Mouse (Mus musculus) brain, adult 2 months (tissue): ENCODE measurements at regions not wholly inside any gene's neighbourhood (a gene's known extent, or its start where the extent isn't known, plus 50 kb on each side); places are given as distances from the start of the nearest gene placed in this dataset.
"Not testable (repeated sequence)": the region's sequence is repeated elsewhere in the genome, so short reads cannot be mapped to it uniquely, and the experiment has no call there.

Experiments used
- DNase-seq: peaks from one replicate; pipeline ENCODE4 v3.0.0; 2011; ENCODE audit warnings: low read depth, low spot score

GRCm38 (mm10) chr17:58820588-58821195, 170.5 kb downstream of the Pdzph1 start:
- DNase-seq = peak; percentile 56

GRCm38 (mm10) chr17:58819339-58819738, 171.8 kb downstream of the Pdzph1 start:
- no peak for DNase-seq

DNA sequence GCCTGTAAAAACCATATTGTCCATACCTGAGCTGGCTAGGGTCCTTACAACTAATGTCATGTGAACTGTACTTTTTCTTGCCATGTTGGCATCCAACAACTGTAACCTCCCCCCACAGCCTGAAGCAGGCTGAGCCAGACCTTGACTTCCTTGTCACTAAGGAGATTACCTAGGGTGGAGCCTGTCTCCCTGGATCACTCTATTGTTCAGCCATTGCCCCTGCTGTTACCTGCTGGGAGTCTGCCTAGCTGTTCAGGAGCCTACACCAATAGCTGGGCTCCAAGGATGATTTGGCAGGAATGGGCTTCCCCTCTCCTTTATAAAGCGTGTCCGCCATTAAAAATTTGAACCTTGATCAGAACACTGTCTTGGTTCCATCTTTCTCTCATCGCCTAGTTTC, 215.7 kb downstream of the Pdzph1 start:
- not testable (repeated sequence) for DNase-seq

GRCm38 (mm10) chr17:58773595-58773994, 217.6 kb downstream of the Pdzph1 start:
- DNase-seq = no peak

DNA sequence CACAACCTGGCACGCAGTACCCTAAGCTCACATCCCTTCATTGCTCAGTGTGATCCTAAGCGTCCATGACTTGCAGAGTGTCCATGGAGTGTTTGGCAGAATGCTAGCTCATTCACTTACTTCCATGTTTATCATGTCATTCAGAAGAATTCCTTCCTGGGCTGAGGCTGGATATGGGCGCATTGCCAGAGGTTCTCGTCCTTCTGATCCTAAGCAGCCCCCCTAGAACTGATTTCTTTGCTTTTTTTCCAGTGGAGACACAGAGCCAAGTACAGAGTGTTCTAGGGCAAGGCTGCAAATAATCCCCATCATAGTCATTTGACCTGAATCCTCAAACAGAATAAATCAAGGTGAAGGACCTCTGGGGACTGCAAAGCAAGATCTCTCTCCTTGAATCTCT, 226.0 kb downstream of the Pdzph1 start:
- no peak for DNase-seq

GRCm38 (mm10) chr17:58749000-58749399, 242.2 kb downstream of the Pdzph1 start:
- DNase-seq = no peak

DNA sequence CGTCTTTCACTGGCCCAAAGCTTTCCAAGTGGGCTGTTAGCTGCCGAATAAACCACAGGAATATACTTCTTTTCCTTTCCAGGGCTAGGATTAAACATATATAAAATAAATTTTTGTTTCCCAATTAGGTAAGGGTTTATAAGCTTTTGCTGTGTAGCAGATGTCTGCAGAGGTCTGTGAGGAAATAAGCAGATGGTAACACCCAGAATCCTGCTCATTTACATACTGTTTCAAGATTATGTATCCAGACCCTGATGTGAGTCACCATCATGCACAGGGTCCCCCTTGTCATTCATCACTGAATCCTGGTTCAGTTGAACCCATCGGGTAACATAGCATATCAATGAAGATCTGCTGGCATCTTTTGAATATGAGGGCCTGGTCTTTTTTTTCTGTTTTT, 242.9 kb downstream of the Pdzph1 start:
- DNase-seq = peak; percentile 52

- DNase-seq = no peak
Measured at GRCm38 (mm10) chr17:58710748-58711478, 280.3 kb downstream of the Pdzph1 start.

DNA sequence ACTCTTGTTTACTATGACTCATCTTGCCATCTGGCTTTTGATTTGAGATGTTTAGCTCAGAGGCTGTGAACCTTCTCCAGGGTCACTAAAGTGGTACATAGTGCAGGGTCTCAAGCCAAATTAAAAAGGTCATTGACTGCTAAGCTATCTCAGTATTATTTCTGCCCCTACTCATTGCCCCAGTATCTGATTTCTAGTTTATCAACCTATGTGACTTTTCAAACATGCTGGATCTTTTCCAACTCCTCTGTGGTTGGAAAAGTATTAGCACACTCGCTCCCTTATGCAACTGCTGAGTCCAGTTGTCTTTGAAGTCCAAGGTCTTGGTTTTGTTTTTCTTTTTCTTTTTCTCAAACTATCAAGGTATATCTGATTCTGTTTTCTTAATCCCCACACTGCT, 301.0 kb downstream of the Pdzph1 start:
- no peak for DNase-seq

GRCm38 (mm10) chr17:58672291-58672690, 318.9 kb downstream of the Pdzph1 start:
- DNase-seq = peak; percentile 65

GRCm38 (mm10) chr17:58668036-58668435, 323.1 kb downstream of the Pdzph1 start:
- DNase-seq = no peak

DNA sequence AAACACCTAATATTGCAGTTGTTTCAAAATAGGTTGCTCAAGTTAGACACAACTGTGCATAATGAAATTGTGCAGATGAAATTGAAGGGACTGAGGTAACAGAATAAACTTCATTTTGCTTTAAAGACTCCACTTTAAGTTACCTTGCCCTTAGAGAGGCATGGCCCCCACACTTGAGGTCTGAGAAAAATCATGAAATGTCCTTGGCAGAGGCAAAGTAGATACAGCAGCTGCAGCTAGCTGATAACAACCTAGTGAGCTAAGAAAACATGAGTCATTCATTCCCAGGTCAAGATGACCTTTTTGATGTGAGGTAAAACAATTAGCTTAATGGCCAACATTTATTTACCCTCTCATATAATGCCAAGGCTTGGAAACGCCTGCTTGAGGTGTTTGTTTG, 347.4 kb downstream of the Pdzph1 start:
- no peak for DNase-seq

- no peak for DNase-seq
Measured at GRCm38 (mm10) chr17:58642273-58642672, 348.9 kb downstream of the Pdzph1 start.

DNA sequence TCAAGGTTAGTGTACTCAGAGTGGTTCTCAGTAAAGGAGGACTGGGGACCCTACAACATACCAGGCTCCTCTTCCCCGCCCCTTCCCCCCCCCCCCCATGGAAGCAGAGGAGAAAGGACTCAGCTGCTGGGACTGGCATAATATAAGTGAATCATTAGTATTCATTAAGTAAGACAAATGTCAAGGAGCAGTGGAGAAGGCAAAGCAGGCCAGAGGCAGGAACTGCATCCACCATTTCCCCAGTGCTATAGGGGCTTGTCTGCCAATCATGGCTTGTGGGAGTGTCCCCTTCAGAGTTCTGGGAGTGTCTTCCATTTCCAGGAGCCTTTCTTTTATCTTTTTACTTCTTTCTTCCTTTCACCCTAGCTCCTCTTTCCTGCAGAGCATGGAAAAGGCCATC, 392.3 kb downstream of the Pdzph1 start:
- no peak for DNase-seq

DNA sequence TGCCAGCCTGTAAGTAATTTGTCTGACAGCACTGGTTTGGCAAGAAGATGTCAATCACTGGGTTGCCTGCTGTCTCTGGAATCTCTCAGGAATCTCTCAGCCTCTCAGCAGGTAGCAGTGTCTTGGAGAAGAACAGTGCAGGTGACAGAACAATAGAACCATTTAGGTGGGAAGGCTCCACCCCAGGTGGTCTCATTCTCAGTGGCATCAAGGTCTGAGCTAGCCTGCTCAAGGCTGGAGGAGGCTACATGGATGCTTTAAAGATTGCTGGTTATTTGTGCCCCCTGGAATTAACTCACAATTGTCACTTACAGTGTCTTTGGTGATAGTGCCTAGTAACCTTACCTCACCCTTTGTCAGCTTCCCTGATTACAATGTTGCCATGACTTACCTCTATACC, 394.5 kb downstream of the Pdzph1 start:
- no peak for DNase-seq

DNA sequence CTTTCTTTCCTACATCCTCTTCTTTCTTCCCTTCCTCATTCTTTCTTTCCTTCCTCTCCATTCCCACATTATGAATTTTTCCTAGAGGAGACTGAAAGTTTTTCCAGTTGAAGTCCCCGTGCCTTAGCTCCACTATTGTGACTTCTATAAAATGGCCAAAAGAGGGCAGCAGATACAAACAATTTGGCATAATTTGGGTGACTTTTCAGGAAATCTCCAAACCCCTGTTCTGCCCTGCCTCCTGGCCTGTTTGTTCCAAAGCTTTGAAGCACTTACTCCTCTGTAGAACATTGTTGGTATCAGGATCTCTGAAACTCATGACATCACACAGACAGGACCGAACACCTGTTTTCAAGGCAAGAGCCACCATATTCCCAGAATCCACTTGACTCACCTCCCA, 403.2 kb downstream of the Pdzph1 start:
- DNase-seq = peak; percentile 49

DNA sequence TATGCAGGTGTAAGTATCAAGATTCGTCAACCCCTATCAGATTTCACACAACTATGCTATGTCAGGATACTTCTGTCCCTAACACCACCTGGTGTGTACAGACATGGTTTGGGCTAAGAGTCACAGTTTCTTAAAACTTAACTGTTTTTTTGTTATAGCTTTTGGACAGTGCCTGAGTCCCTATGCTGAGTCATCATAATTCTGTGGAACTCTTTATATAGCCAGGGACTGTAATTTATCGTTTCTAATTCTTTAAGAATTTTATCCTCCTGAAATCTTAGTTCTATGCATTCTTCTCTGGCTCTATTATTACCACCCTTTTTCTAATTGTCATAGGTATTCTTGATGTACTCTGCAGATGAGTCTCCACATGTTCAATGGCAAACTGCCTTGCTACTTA, 418.3 kb downstream of the Pdzph1 start:
- no peak for DNase-seq
